Mouse (Mus musculus) cerebellum, postnatal 14 days (tissue): ENCODE data around the gene Il10.

Source experiments
- DNase-seq, 2 experiments: peaks; one replicate each; pipeline ENCODE4 v3.0.0; 2021; ENCODE audit warnings: mixed read lengths in 2 of 2

Il10 gene

GRCm38 (mm10) chr1:131019492-131020098 is at the start of gene Il10:
Il10 (plus strand) TSS chr1:131019845.
- DNase-seq, result no peak

- DNase-seq, result peak; percentile 79 to 81
These were observed 40.2 kb upstream of the Il10 start for GRCm38 (mm10) chr1:130979455-130979854.

DNA sequence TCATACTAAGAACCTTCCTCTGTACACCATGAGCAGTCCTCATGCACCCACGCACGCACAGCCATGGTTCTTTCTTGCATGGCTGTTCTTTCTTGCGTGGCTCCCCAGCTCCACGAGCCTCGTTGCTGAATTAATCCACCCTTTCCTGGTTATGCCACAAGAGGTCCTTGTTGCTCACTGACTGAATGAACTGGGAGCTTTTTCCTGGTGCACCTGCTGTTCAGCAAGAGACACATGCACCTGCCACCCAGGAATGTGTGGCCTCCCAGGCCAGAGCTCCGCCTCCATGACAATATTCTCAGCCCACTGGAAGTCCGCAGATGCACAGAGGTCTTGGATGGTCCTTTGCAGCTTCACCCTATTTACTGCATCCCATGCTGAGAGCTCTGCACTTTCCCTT is 35.2 kb upstream of the Il10 start:
- peak; percentile 32 to 34 for DNase-seq

DNA sequence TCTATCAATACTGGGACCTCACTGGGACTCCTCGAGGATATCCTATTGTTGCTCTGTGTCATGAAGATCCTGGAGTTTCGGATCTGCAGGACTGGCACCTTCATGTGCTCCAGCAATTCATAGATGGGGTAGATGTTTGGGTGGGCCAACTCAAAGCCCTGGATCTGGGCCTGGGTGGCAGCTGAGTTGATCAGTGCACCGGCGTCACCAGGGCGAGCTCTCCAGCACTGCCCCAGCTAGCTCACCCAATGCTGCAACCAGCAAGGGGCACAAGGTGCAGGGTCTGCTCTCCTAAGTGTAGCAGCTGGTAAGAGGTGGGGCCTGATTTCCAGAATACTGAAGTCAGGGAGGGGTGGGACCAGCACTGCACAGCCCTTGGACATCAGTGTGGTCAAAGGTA is 32.6 kb upstream of the Il10 start:
- DNase-seq, result no peak

DNA sequence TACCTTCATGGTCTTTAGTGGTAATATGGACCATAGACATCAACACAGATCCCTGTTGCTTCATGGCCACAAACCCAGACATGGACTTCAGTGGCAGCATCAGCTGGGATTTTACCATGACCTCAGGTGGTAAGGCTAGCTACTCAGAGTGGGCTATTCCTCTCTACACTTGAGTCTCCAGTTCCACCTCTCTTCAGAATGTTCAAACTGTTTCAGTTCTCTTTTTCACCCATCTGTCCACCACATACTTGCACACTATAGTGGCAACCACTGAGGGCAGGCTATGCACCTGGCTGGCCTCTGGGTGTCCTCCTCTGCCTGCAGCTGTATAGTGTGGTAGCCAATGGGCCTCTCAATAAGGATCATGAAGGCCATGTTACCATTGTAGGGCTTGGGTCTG is 32.2 kb upstream of the Il10 start:
- DNase-seq, result no peak

DNA sequence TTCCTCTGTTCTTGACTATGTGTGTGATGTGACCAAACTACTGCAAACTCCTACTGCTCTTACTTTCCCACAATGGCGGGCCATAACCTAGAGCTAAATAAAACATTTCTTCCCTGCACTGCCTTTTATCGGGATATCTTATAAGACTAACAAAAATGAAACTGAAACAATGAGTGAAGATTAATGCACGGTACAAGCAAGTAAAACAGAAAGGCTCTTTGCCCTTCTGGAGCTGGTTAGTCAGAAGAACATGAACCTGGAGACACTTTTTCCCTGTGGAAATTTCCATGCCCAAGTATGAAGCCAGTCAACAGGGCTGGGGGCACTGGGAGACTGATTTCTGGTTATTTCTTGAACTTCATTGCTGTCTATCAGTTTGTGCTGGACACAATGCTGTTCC is 30.3 kb upstream of the Il10 start:
- no peak for DNase-seq

GRCm38 (mm10) chr1:130990448-130990847 is 29.2 kb upstream of the Il10 start:
- no peak for DNase-seq

- no peak for DNase-seq
These were observed 26.0 kb upstream of the Il10 start for GRCm38 (mm10) chr1:130993574-130994154.

- no peak for DNase-seq
These were observed 24.1 kb upstream of the Il10 start for GRCm38 (mm10) chr1:130995515-130995914.

GRCm38 (mm10) chr1:130996356-130996755 is 23.3 kb upstream of the Il10 start:
- no peak for DNase-seq

DNA sequence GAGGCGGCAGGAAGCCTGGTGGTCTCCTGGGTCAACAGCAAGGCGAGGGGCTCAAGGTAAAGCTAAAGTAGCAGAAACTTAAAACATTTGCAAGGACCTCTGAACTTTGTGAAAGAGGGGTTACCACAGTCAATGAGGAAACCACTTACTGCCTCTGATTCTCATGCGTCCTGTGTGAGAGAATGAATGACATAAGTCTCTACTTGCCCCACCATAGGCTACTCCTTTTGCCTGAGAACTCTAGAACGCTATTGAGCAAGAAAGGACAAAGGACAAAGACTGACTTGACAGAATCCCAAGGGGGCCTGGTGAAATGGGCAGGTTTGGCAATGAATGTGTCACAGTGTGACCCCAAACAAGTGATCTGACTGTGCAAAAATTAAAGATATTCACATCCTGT is 22.2 kb upstream of the Il10 start:
- DNase-seq, result no peak

DNA sequence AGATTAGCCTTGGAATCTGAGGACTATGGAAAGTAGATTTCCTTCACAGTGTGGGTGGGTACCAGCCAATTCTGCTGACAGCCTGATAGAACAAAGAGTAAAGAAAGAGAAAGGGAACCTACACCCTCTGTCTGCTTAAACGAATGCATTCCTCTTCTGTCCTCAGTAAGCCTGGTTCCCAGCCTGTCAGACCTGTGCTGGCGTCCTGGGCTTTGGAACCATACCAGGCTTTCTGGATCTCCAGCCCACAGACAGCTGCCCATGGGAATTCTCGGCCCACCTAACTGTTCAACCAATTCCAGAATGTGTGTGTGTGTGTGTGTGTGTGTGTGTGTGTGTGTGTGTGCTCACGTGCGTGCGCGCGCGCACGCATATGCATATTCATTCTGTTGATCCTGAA is 21.3 kb upstream of the Il10 start:
- no peak for DNase-seq

DNA sequence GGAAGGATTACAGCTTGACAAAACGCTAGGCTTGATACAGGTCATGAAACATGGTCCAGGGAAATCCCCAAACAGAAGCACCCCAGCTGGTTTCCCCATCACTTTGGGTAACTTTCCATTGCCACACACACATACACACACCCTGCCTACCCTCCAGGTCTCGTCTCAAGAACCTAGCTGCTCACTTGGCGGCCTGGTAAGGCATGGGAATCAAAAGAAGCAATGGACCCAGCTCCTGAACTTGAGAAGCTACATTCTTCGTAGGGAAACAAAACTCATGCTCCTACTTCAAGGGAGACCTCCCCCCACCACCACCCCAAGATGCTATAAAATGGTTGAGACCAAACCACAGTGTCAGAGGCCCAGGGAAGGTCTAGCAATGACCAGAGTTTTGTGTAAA is 19.9 kb upstream of the Il10 start:
- no peak for DNase-seq

DNA sequence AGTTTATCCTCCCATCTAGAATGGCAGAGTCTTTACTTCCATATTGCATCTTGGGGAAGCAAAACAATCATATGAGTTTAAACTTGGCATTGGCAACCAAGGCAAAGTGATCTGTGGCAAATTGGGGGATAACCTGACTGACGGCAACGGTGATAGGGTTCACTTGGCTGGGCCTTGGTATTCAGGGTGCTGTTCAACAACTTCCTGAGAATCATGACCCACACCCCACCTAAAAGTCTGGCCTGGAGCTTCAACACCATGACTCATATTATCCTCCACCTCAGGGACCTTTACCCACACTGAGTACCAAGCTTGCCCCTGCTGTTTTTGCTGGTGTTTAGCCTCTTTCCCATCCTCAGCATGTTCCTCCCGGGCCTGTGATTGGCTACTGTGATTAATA is 19.3 kb upstream of the Il10 start:
- no peak for DNase-seq

DNA sequence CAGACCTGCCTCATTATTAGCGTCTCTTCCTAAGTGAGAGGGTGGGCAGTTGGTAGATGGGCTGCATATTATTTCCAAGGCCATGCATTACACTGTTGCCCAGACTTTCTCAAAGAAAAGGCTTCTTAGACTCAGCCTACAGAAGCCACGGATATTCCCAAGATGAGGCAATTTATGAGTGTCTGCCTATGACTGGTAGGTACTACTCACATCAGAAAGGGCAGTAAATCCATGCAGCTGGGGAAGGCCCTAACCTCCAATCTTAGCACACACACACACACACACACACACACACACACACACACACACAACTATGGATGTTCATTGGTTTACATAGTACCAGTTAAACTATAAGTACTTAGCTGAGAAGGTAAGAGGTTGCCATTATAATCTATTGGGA is 17.1 kb upstream of the Il10 start:
- DNase-seq, result no peak

DNA sequence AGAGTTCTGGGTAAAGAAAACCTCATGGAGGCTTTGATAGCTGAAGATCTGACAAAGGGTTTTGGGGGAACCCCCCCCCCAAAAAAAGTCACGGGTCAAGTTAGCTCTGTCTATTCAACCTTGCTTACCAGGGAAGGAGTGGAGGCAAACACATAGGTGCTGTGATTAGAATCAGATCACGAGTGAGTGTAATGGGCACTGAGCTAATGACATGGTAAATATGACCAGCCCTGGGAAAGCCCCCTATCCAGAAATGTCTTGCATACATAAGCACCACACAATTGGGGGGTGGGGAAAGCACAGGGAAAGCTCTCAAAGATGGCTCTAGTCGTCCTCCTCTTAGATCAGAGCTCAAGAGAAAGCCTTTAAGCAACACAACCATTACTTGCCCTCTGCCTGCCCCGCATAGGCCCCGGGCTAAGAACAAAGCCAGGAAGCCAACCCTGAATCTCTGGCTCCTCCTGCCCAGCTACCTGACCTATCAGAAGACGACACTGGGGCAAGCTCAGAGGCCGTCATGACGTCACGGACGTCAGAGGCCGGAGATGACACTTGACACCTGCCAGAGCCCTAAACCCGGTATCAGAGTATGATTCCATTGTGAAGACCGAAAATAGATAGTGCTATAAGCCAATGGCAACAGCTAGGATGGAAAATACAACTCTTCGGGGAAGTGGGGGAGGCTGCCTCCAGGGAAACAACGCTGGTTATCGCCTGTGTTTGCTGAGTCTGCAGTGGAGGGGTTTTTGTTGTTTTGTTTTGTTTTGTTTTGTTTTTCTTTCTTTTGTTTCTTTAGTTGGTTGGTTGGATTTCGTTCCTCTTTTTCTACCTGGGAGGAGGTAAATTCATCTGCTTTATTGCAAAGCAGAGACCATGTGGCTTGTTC is 16.4 kb upstream of the Il10 start:
- no peak for DNase-seq

- DNase-seq, result no peak
These were observed 13.6 kb upstream of the Il10 start for GRCm38 (mm10) chr1:131006069-131006468.

DNA sequence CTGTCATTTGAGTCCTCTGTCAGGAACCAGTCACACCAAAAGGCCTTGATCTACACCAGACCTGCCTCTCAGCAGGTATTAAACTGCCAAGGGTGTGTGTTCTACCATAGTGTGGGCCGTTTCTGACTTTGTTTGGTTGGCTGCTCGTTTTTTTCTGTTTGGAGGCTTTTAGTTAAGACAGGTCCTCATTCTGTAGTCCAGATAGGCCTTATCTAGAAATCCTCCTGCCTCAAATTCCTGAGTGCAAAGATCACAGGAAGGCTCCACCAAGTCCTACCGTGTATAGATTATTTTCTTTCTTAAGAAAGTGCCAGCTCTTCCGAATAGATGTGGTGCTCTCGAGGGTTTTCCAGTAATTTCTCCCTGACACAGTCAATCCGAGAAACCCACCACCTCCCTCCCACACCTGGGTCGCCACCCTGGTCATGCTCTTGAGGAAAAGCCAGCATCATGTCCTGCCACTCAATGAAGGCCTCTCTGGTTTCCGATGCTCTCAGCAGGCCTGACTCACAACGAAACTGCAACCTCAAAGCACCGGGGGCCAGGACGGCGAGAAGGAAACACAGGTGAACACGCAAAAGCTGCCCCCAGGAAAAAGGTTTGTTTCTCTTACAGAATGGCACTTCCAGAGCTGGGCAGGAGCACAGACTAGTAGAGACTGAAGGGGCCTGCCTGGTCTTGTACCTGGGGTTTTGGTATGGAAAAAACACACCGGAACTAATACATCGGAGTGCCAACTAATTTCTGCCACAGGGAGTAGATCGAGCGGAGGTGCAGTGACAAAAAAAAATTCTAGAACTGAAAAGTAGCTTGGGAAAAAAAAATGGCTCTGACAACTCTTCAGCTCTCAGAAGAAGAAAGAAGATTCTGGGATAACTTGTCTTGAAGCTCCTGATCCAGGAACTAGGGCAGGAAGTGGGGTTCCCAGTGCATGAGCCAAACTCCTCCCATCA is 9.2 kb upstream of the Il10 start:
- DNase-seq, result no peak

- no peak for DNase-seq
These were observed 7.2 kb upstream of the Il10 start for GRCm38 (mm10) chr1:131012494-131012893.

GRCm38 (mm10) chr1:131013926-131014325 is 5.7 kb upstream of the Il10 start:
- no peak for DNase-seq

DNA sequence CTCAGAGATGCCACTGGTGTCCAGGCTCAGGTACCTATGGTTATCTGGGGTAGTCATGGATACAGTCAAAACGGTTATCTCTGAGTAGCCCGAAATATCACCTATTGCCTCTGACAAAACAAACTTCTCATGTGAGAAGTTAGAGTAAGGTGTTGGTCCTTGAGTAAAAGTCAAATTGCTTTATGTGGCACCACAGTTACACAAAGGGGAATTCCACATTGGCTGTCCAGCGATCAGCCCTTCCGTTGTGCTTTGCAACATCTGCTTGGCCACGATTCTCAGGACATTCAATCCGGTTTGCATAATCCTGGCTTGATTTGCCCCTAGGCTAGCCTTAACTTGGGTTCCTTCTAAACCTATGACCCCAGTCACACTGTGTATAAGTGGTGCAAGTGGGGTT is 4.4 kb upstream of the Il10 start:
- no peak for DNase-seq

GRCm38 (mm10) chr1:131015879-131016278 is 3.8 kb upstream of the Il10 start:
- no peak for DNase-seq
